Mouse (Mus musculus) C2C12 (cell line): ENCODE results near the gene Slc23a3. TPM values are rescaled to one million over a fixed set of nuclear protein-coding genes. Genes with fewer than 3 reads are reported as not detected.

Experiments
- H3K27me3 ChIP-seq: one replicate; pipeline ENCODE4 v1.6.1; 2011; ENCODE audit not compliant: control insufficient read depth, insufficient read depth, insufficient read length
- H3K36me3 ChIP-seq: one replicate; pipeline ENCODE4 v1.6.1; 2011; ENCODE audit not compliant: control insufficient read depth, insufficient read depth
- H3K4me3 ChIP-seq: one replicate; pipeline ENCODE4 v1.5.1; 2011; ENCODE audit warnings: mild to moderate bottlenecking, control low read depth; ENCODE audit not compliant: poor library complexity, insufficient read depth, severe bottlenecking
- H3K79me2 ChIP-seq: one replicate; pipeline ENCODE4 v1.6.1; 2011; ENCODE audit not compliant: control insufficient read depth, insufficient read depth
- H3K79me3 ChIP-seq: one replicate; pipeline ENCODE4 v1.6.1; 2011; ENCODE audit warnings: low read depth, control low read depth
- H3ac ChIP-seq: one replicate; pipeline ENCODE3; 2011; ENCODE audit warnings: low read depth; ENCODE audit not compliant: control insufficient read depth, insufficient read length
- CEBPB ChIP-seq: IDR thresholded peaks from one replicate; pipeline ENCODE4 v1.6.1; 2011; ENCODE audit warnings: low read depth, mild to moderate bottlenecking, control low read depth, moderate library complexity
- CTCF ChIP-seq: IDR thresholded peaks from one replicate; pipeline ENCODE4 v1.5.1; 2011; ENCODE audit not compliant: control insufficient read depth, insufficient read depth, insufficient read length
- FOSL1 ChIP-seq: IDR thresholded peaks from one replicate; pipeline ENCODE4 v1.8.0; 2011; ENCODE audit warnings: mild to moderate bottlenecking, low read length; ENCODE audit not compliant: poor library complexity, insufficient read depth, severe bottlenecking
- MAX ChIP-seq: IDR thresholded peaks from one replicate; pipeline ENCODE4 v1.6.1; 2011; ENCODE audit warnings: mild to moderate bottlenecking, control low read depth
- MYOD1 ChIP-seq: IDR thresholded peaks from one replicate; pipeline ENCODE4 v1.6.1; 2011; ENCODE audit warnings: low read depth; ENCODE audit not compliant: control insufficient read depth, insufficient read length
- MYOG ChIP-seq: IDR thresholded peaks from one replicate; pipeline ENCODE4 v1.6.1; 2011; ENCODE audit not compliant: control insufficient read depth, insufficient read length; ENCODE audit errors: extremely low read depth
- USF1 ChIP-seq: IDR thresholded peaks from one replicate; pipeline ENCODE4 v1.6.1; 2011; ENCODE audit warnings: low read depth, mild to moderate bottlenecking, control low read depth, moderate library complexity
- polyA plus RNA-seq: library from polyadenylated mRNA; unstranded; fragments of >200 nt; fragmentation: generic; extraction: Trizol; gene quantifications from one replicate; pipeline ENCODE4 v1.2.1, GENCODE M21; 2012; ENCODE audit warnings: missing spikeins

Slc23a3 gene
- polyA plus RNA-seq, 1 experiment: 0.08 TPM

- Histone ChIP-seq H3ac (peak within 1 kb of the TSS; percentile 90), H3K4me3 (peak within 1 kb of the TSS; percentile 50), H3K36me3 (peaks cover 51% of the 10 kb centered on the region), H3K79me3 (peaks cover 11% of the 10 kb centered on the region), H3K27me3 (no peaks in the 10 kb centered on the region), H3K79me2 (peaks cover 39% of the 10 kb centered on the region)
- TF ChIP-seq MYOG: no peak
- no peak for TF ChIP-seq MYOD1
- peak; percentile 62 for TF ChIP-seq MAX
- TF ChIP-seq CEBPB: no peak
- peak; percentile 95 for TF ChIP-seq CTCF
- TF ChIP-seq FOSL1: no peak
- TF ChIP-seq USF1: peak; percentile 99
These were observed 8.9 kb upstream of the Slc23a3 start, which contains the start of the genes Cnppd1 and Retreg2 for GRCm38 (mm10) chr1:75142301-75143261. Gene Cnppd1 (minus strand): TSS chr1:75142711. Gene Retreg2 (plus strand): TSS chr1:75142778.

- Histone ChIP-seq H3K36me3 (peaks cover 49% of the 10 kb centered on the region), H3ac (peak overlapping the region; percentile 90), H3K27me3 (no peaks in the 10 kb centered on the region), H3K79me2 (peaks cover 39% of the 10 kb centered on the region), H3K4me3 (peak overlapping the region; percentile 50), H3K79me3 (peaks cover 11% of the 10 kb centered on the region)
- TF ChIP-seq MAX (peak; percentile 40), CEBPB (no peak)
These were observed 7.9 kb upstream of the Slc23a3 start for GRCm38 (mm10) chr1:75141486-75142190.

- TF ChIP-seq MAX: no peak
- no peak for TF ChIP-seq MYOG
- no peak for TF ChIP-seq CTCF
- no peak for TF ChIP-seq CEBPB
- TF ChIP-seq FOSL1: no peak
These were observed 7.0 kb upstream of the Slc23a3 start for GRCm38 (mm10) chr1:75140601-75141190.

GRCm38 (mm10) chr1:75138448-75138847, 4.8 kb upstream of the Slc23a3 start:
- H3K79me3 ChIP-seq: peaks cover 5% of the 10 kb centered on the region
- H3ac ChIP-seq: no peak overlapping the region
- peaks cover 25% of the 10 kb centered on the region for H3K79me2 ChIP-seq
- peaks cover 26% of the 10 kb centered on the region for H3K36me3 ChIP-seq
- H3K27me3 ChIP-seq: no peaks in the 10 kb centered on the region
- no peak for TF ChIP-seq MYOD1
- no peak for TF ChIP-seq CEBPB
- no peak for TF ChIP-seq FOSL1
- TF ChIP-seq USF1: no peak
- no peak for TF ChIP-seq MYOG
- no peak for TF ChIP-seq MAX
- TF ChIP-seq CTCF: no peak
- H3K4me3 ChIP-seq: no peak overlapping the region

More at GRCm38 (mm10) chr1:75140601-75141190, 7.0 kb upstream of the Slc23a3 start:
- Histone ChIP-seq H3K79me3 (peaks cover 11% of the 10 kb centered on the region), H3K36me3 (peaks cover 41% of the 10 kb centered on the region), H3K27me3 (no peaks in the 10 kb centered on the region), H3K79me2 (peaks cover 39% of the 10 kb centered on the region), H3K4me3 (peak overlapping the region; percentile 50), H3ac (no peak overlapping the region)

- peaks cover 26% of the 10 kb centered on the region for H3K36me3 ChIP-seq
- H3K79me3 ChIP-seq: peaks cover 1% of the 10 kb centered on the region
These were observed 3.0 kb upstream of the Slc23a3 start for GRCm38 (mm10) chr1:75136730-75137129.

More at GRCm38 (mm10) chr1:75136730-75137129, 3.0 kb upstream of the Slc23a3 start:
- Histone ChIP-seq H3K27me3 (peaks cover 4% of the 10 kb centered on the region), H3ac (no peak overlapping the region), H3K79me2 (peaks cover 15% of the 10 kb centered on the region), H3K4me3 (no peak overlapping the region)
- TF ChIP-seq CTCF (no peak), MYOG (no peak), USF1 (no peak), MYOD1 (no peak), FOSL1 (no peak), CEBPB (no peak), MAX (no peak)
